Mouse (Mus musculus): Measurements from ENCODE around the gene Rfx1. TPM values are rescaled to one million over a fixed set of nuclear protein-coding genes. Genes with fewer than 3 reads are reported as not detected.
A peak's percentile ranks its signal among the peaks of the same experiment; 100 is the strongest.

The Rfx1 gene
- polyA plus RNA-seq, 1 experiment from 2014 or later = 7.4 TPM

DNA sequence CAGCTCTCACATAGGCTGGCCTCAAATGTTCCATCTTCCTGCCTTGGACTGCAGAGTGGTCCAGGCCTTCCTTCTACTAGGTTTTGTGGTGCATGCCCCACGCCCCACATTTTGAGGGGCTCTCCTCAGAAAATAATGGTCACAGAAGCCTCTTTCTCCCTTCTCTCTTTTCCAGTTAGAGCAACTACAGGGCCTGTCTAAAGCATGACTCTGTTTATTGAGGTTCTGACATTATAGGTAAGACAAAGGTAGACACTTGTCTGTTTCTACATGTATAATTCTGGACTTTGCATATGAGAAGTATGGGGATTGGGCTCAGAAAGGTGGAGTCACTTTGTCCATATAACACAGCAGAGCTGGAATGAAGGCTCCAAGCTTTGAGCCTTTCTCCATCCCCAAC is 1.6 kb upstream of the Rfx1 start, which contains the start of gene Gm10643:
Gm10643 (minus strand) TSS at position 101 of the 400 bp plus-strand sequence.
- no peak for TF ChIP-seq CTCF (IDR thresholded peaks at IDR 0.05; ENCODE audit: low read depth)
- Histone ChIP-seq H3K27ac (peak within 1 kb of the TSS; percentile 70), H3K4me3 (replicated peaks; ENCODE audit: low read depth, low read length) (peak within 1 kb of the TSS; percentile 41), H3K4me1 (replicated peaks; ENCODE audit: insufficient read depth, low read length) (peaks cover 24% of the 10 kb centered on the region), H3K4me2 (ENCODE audit: low read length) (peak within 1 kb of the TSS; percentile 71), H3K36me3 (ENCODE audit: insufficient read depth, low read length) (no peaks in the 10 kb centered on the region), H3K9ac (ENCODE audit: low read depth, low read length) (peak within 1 kb of the TSS; percentile 49; the same call in 1 of the 2 replicates), H3K9me3 (replicated peaks; ENCODE audit: low read length) (no peaks in the 10 kb centered on the region), H3K27me3 (ENCODE audit: insufficient read depth, low read length) (no peaks in the 10 kb centered on the region)
- ATAC-seq (replicated peaks; ENCODE audit: low FRiP score, low read depth) (no peak), DNase-seq (ENCODE audit: low spot score) (no peak)
- 100% methylated on average over 1 of the region's 1 CpGs for WGBS

DNA sequence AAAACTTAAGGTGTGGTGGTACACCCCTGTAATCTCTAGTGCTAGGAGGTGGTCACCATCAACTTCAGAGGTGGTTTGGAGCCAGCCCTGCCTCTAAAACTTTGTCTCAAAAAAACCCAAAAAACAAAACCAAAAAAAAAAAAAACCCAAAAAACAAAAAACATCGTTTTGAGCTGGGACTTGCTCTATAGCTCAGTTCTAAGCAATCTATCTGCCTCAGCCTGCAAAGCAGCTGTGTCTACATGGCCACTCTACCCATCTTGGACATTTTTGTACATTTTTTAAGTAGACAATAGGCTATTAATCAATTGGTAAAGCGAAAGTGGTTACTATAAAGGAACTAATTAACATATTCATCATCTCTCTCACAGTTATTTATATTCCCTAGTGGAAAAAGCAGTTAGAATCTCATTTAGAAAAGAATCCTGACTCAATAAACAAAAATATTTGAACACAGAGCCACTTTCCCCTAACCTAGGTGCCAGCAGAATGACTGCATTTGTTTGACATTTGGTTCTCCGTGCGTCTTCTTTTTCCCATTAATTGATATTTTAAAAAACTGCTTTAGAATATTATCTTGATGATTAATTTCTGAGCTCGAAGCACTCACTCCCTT is 1.1 kb upstream of the Rfx1 start:
- Histone ChIP-seq H3K36me3 (ENCODE audit: insufficient read depth, low read length) (no peaks in the 10 kb centered on the region), H3K4me2 (ENCODE audit: low read length) (peak overlapping the region; percentile 71), H3K4me1 (replicated peaks; ENCODE audit: insufficient read depth, low read length) (peaks cover 24% of the 10 kb centered on the region), H3K9me3 (replicated peaks; ENCODE audit: low read length) (no peaks in the 10 kb centered on the region), H3K27me3 (ENCODE audit: insufficient read depth, low read length) (no peaks in the 10 kb centered on the region), H3K4me3 (replicated peaks; ENCODE audit: low read depth, low read length) (peak overlapping the region; percentile 41), H3K9ac (ENCODE audit: low read depth, low read length) (peak overlapping the region; percentile 49; the same call in 1 of the 2 replicates), H3K27ac (peak overlapping the region; percentile 70)
- TF ChIP-seq CTCF (IDR thresholded peaks at IDR 0.05; ENCODE audit: low read depth) = no peak
- DNase-seq (ENCODE audit: low spot score) (peak; percentile 27), ATAC-seq (replicated peaks; ENCODE audit: low FRiP score, low read depth) (no peak)
- WGBS = 24% methylated on average over 5 of the region's 5 CpGs

DNA sequence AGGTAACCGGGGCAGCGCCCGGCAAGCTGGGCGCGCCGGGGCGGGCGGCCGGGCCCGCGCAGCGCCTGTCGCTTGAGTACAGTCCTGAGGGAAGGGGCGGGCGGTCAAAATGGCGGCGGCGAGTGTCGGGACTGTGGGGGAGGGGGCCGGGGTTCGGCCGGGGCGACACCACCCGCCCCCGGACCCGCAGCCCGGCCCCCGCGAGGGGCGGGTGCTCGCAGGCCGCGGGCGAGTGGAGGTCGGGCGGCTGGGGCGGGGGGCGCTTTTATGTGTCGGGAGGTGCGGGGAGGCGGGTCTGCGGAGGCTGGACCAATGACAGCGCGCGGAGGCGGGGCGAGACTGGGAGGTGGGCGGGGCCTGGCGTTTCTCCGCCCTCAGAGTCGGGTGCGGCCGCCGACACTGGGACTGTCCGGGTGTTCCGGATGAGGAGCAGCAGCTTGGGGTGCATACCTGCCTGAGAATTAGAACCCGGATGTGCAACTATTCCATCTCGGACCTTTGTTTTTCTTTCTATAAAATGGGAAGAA is 476 bp downstream of the Rfx1 start:
- Histone ChIP-seq H3K4me2 (ENCODE audit: low read length) (peak overlapping the region; percentile 56), H3K4me1 (replicated peaks; ENCODE audit: insufficient read depth, low read length) (peaks cover 32% of the 10 kb centered on the region), H3K4me3 (replicated peaks; ENCODE audit: low read depth, low read length) (peak overlapping the region; percentile 96), H3K36me3 (ENCODE audit: insufficient read depth, low read length) (no peaks in the 10 kb centered on the region), H3K27me3 (ENCODE audit: insufficient read depth, low read length) (no peaks in the 10 kb centered on the region), H3K27ac (peak overlapping the region; percentile 94), H3K9ac (ENCODE audit: low read depth, low read length) (peak overlapping the region; percentile 92), H3K9me3 (replicated peaks; ENCODE audit: low read length) (no peaks in the 10 kb centered on the region)
- TF ChIP-seq CTCF (IDR thresholded peaks at IDR 0.05; ENCODE audit: low read depth) = no peak
- WGBS = under 1% methylated on average over 44 of the region's 58 CpGs
- peak; percentile 75 for ATAC-seq (replicated peaks; ENCODE audit: low FRiP score, low read depth)
- peak; percentile 94 for DNase-seq (ENCODE audit: low spot score)

DNA sequence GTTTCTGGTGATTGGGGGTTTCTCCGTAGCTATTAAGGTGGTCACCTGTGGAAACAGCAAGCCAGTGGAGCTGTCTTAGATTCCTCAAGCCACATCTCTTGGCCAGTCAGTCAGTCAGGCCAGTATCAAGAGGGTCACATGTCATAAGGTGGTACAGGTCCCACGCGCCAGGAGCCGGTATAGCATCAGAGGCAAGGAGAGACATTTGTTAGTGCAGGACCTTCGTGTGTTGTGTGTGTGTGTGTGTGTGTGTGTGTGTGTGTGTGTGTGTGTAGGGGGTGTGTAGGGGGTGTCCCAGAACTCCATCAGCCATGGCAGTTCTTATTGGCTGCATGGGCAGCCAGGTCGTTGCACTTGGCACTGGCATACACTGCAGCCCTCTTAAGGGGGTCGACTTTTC is 1.3 kb downstream of the Rfx1 start:
- no peak for ATAC-seq (replicated peaks; ENCODE audit: low FRiP score, low read depth)
- Histone ChIP-seq H3K9me3 (replicated peaks; ENCODE audit: low read length) (no peaks in the 10 kb centered on the region), H3K4me1 (replicated peaks; ENCODE audit: insufficient read depth, low read length) (peaks cover 38% of the 10 kb centered on the region), H3K27me3 (ENCODE audit: insufficient read depth, low read length) (no peaks in the 10 kb centered on the region), H3K27ac (no peak overlapping the region; the same call in 1 of the 2 replicates), H3K4me2 (ENCODE audit: low read length) (peak overlapping the region; percentile 56), H3K9ac (ENCODE audit: low read depth, low read length) (peak overlapping the region; percentile 92; the same call in 1 of the 2 replicates), H3K4me3 (replicated peaks; ENCODE audit: low read depth, low read length) (no peak overlapping the region), H3K36me3 (ENCODE audit: insufficient read depth, low read length) (no peaks in the 10 kb centered on the region)
- WGBS = 64% methylated on average over 7 of the region's 7 CpGs
- no peak for DNase-seq (ENCODE audit: low spot score)
- TF ChIP-seq CTCF (IDR thresholded peaks at IDR 0.05; ENCODE audit: low read depth) = no peak

DNA sequence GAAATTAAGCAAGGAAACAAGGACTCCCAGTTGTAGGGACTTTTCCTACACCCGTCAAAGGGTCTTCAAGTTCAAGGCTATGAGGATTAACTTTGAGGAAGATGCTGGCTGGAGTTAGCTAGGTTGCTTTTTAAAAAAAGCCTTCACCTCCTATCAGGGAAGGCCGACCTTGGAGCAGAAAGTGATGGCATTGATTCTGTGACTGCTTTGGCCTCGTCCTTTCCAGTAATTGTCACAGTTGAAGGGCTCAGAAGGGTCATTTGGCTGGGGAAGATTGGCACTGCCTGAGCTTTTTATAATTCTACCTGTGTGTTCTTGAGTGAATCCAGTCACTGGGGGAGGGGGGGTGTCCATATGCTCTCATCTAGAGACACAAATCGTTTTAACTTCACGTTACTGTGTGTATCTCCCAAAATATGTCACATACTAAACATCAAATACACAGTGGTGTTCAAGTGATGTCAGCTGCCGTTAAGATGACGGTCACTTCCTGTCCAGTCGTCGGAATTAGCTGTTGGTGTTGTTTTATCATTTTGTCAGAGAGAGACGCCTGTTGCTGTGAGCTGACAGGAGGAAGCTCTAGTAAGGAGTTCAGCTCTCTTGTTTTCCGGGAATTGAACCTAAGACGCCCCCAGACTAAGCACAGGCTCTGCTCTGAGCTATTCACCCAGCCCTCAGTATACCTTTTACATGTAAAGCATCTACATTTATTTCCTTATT is 1.8 kb downstream of the Rfx1 start:
- peaks cover 38% of the 10 kb centered on the region for H3K4me1 ChIP-seq (replicated peaks; ENCODE audit: insufficient read depth, low read length)
- peak overlapping the region; percentile 54 for H3K27ac ChIP-seq
- no peaks in the 10 kb centered on the region for H3K9me3 ChIP-seq (replicated peaks; ENCODE audit: low read length)
- H3K4me2 ChIP-seq (ENCODE audit: low read length) = peak overlapping the region; percentile 18; the same call in 1 of the 2 replicates
- 36% methylated on average over 12 of the region's 12 CpGs for WGBS
- TF ChIP-seq CTCF (IDR thresholded peaks at IDR 0.05; ENCODE audit: low read depth) = no peak
- H3K4me3 ChIP-seq (replicated peaks; ENCODE audit: low read depth, low read length) = no peak overlapping the region
- H3K36me3 ChIP-seq (ENCODE audit: insufficient read depth, low read length) = no peaks in the 10 kb centered on the region
- H3K27me3 ChIP-seq (ENCODE audit: insufficient read depth, low read length) = no peaks in the 10 kb centered on the region
- ATAC-seq (replicated peaks; ENCODE audit: low FRiP score, low read depth) (no peak), DNase-seq (ENCODE audit: low spot score) (no peak)
- no peak overlapping the region for H3K9ac ChIP-seq (ENCODE audit: low read depth, low read length)

DNA sequence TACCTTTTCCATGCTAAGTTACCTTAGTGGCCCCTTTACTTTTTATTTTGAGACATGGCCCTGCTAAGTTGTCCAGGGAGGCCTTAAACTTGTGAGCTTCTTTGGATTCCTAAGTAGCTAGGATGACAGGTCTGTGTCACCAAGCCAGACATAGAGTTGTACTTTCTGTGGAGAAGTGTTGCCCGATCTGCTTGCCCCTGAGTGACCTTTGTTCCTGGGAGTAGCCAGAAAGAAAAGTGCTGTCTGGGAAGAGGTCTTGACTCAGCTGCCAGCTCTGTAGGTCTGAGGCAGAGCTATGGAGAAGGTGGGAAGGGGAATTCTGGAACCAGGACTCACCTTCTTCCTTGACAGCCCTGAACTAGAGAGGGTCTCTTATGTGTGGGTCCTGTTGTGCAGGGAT is 2.5 kb downstream of the Rfx1 start:
- H3K4me3 ChIP-seq (replicated peaks; ENCODE audit: low read depth, low read length) = no peak overlapping the region
- ATAC-seq (replicated peaks; ENCODE audit: low FRiP score, low read depth) (no peak), DNase-seq (ENCODE audit: low spot score) (no peak)
- H3K27me3 ChIP-seq (ENCODE audit: insufficient read depth, low read length) = no peaks in the 10 kb centered on the region
- no peak overlapping the region for H3K9ac ChIP-seq (ENCODE audit: low read depth, low read length)
- no peak overlapping the region for H3K4me2 ChIP-seq (ENCODE audit: low read length)
- H3K9me3 ChIP-seq (replicated peaks; ENCODE audit: low read length) = no peaks in the 10 kb centered on the region
- H3K4me1 ChIP-seq (replicated peaks; ENCODE audit: insufficient read depth, low read length) = peaks cover 38% of the 10 kb centered on the region
- peak overlapping the region; percentile 54 for H3K27ac ChIP-seq
- no peak for TF ChIP-seq CTCF (IDR thresholded peaks at IDR 0.05; ENCODE audit: low read depth)
- no peaks in the 10 kb centered on the region for H3K36me3 ChIP-seq (ENCODE audit: insufficient read depth, low read length)
- 14% methylated on average over 1 of the region's 1 CpGs for WGBS
